Mouse (Mus musculus): ENCODE results near the gene Ghdc. TPM values are rescaled to one million over a fixed set of nuclear protein-coding genes. Genes with fewer than 3 reads are reported as not detected.

Gene Ghdc
- polyA plus RNA-seq, 1 experiment = 10.0 TPM

- H3K27me3 ChIP-seq (ENCODE audit: control insufficient read depth, insufficient read depth, low read length) = no peaks in the 10 kb centered on the region
- no peak for TF ChIP-seq CTCF (IDR thresholded peaks at IDR 0.05; ENCODE audit: extremely low read depth, insufficient read length, insufficient replicate concordance, low read depth, low read length)
- TF ChIP-seq POLR2A (IDR thresholded peaks at IDR 0.05; ENCODE audit: low read depth, low read length) = no peak
- no peaks in the 10 kb centered on the region for H3K36me3 ChIP-seq (ENCODE audit: control insufficient read depth, insufficient read depth, low read length)
- no peak overlapping the region for H3K27ac ChIP-seq (ENCODE audit: insufficient read depth, low read depth, low read length)
- H3K4me3 ChIP-seq (ENCODE audit: low read depth, low read length) = peak overlapping the region; percentile 65
- 54% methylated on average over 6 of the region's 6 CpGs for WGBS
- peaks cover 10% of the 10 kb centered on the region for H3K4me1 ChIP-seq (ENCODE audit: control insufficient read depth, insufficient read depth, insufficient read length, low read length)
These were observed 777 bp downstream of the Ghdc start for GRCm38 (mm10) chr11:100769980-100770379.

GRCm38 (mm10) chr11:100767871-100768270 is 2.9 kb downstream of the Ghdc start:
- Histone ChIP-seq H3K27me3 (ENCODE audit: control insufficient read depth, insufficient read depth, low read length) (no peaks in the 10 kb centered on the region), H3K4me1 (ENCODE audit: control insufficient read depth, insufficient read depth, insufficient read length, low read length) (peaks cover 10% of the 10 kb centered on the region), H3K36me3 (ENCODE audit: control insufficient read depth, insufficient read depth, low read length) (no peaks in the 10 kb centered on the region), H3K4me3 (ENCODE audit: low read depth, low read length) (no peak overlapping the region), H3K27ac (ENCODE audit: insufficient read depth, low read depth, low read length) (no peak overlapping the region)
- TF ChIP-seq CTCF (IDR thresholded peaks at IDR 0.05; ENCODE audit: extremely low read depth, insufficient read length, insufficient replicate concordance, low read depth, low read length) (no peak), POLR2A (IDR thresholded peaks at IDR 0.05; ENCODE audit: low read depth, low read length) (no peak)
- 91% methylated on average over 5 of the region's 5 CpGs for WGBS

GRCm38 (mm10) chr11:100766726-100767125 is 4.0 kb downstream of the Ghdc start:
- no peaks in the 10 kb centered on the region for H3K27me3 ChIP-seq (ENCODE audit: control insufficient read depth, insufficient read depth, low read length)

GRCm38 (mm10) chr11:100762831-100763230 is 7.9 kb downstream of the Ghdc start, which contains the start of gene Hcrt:
Hcrt (minus strand) TSS chr11:100762931.
- WGBS = 84% methylated on average over 7 of the region's 7 CpGs
- Histone ChIP-seq H3K4me1 (ENCODE audit: control insufficient read depth, insufficient read depth, insufficient read length, low read length) (peaks cover 13% of the 10 kb centered on the region), H3K27me3 (ENCODE audit: control insufficient read depth, insufficient read depth, low read length) (peaks cover 9% of the 10 kb centered on the region), H3K4me3 (ENCODE audit: low read depth, low read length) (peak within 1 kb of the TSS; percentile 64), H3K27ac (ENCODE audit: insufficient read depth, low read depth, low read length) (no peak within 1 kb of the TSS), H3K36me3 (ENCODE audit: control insufficient read depth, insufficient read depth, low read length) (no peaks in the 10 kb centered on the region)
- TF ChIP-seq CTCF (IDR thresholded peaks at IDR 0.05; ENCODE audit: extremely low read depth, insufficient read length, insufficient replicate concordance, low read depth, low read length) (no peak), POLR2A (IDR thresholded peaks at IDR 0.05; ENCODE audit: low read depth, low read length) (no peak)

More at GRCm38 (mm10) chr11:100766726-100767125, 4.0 kb downstream of the Ghdc start:
- peaks cover 13% of the 10 kb centered on the region for H3K4me1 ChIP-seq (ENCODE audit: control insufficient read depth, insufficient read depth, insufficient read length, low read length)
- H3K36me3 ChIP-seq (ENCODE audit: control insufficient read depth, insufficient read depth, low read length) = no peaks in the 10 kb centered on the region
- no peak overlapping the region for H3K27ac ChIP-seq (ENCODE audit: insufficient read depth, low read depth, low read length)
- no peak overlapping the region for H3K4me3 ChIP-seq (ENCODE audit: low read depth, low read length)
- no peak for TF ChIP-seq CTCF (IDR thresholded peaks at IDR 0.05; ENCODE audit: extremely low read depth, insufficient read length, insufficient replicate concordance, low read depth, low read length)
- TF ChIP-seq POLR2A (IDR thresholded peaks at IDR 0.05; ENCODE audit: low read depth, low read length) = no peak
- WGBS = 70% methylated on average over 9 of the region's 9 CpGs

GRCm38 (mm10) chr11:100761547-100762045 is 9.2 kb downstream of the Ghdc start:
- peaks cover 13% of the 10 kb centered on the region for H3K4me1 ChIP-seq (ENCODE audit: control insufficient read depth, insufficient read depth, insufficient read length, low read length)
- TF ChIP-seq CTCF (IDR thresholded peaks at IDR 0.05; ENCODE audit: extremely low read depth, insufficient read length, insufficient replicate concordance, low read depth, low read length) (peak; percentile 58), POLR2A (IDR thresholded peaks at IDR 0.05; ENCODE audit: low read depth, low read length) (no peak)
- WGBS = 1% methylated on average over 27 of the region's 27 CpGs

GRCm38 (mm10) chr11:100759611-100760233 is 11.0 kb downstream of the Ghdc start, which contains the start of gene Kcnh4:
Kcnh4 (minus strand) TSS chr11:100759942.
- Histone ChIP-seq H3K27ac (ENCODE audit: insufficient read depth, low read depth, low read length) (no peak within 1 kb of the TSS), H3K4me3 (ENCODE audit: low read depth, low read length) (peak within 1 kb of the TSS; percentile 29), H3K27me3 (ENCODE audit: control insufficient read depth, insufficient read depth, low read length) (peaks cover 9% of the 10 kb centered on the region), H3K4me1 (ENCODE audit: control insufficient read depth, insufficient read depth, insufficient read length, low read length) (peaks cover 13% of the 10 kb centered on the region), H3K36me3 (ENCODE audit: control insufficient read depth, insufficient read depth, low read length) (no peaks in the 10 kb centered on the region)
- WGBS = 1% methylated on average over 50 of the region's 51 CpGs
- no peak for TF ChIP-seq CTCF (IDR thresholded peaks at IDR 0.05; ENCODE audit: extremely low read depth, insufficient read length, insufficient replicate concordance, low read depth, low read length)
- TF ChIP-seq POLR2A (IDR thresholded peaks at IDR 0.05; ENCODE audit: low read depth, low read length) = no peak

More at GRCm38 (mm10) chr11:100761547-100762045, 9.2 kb downstream of the Ghdc start:
- H3K27ac ChIP-seq (ENCODE audit: insufficient read depth, low read depth, low read length) = no peak overlapping the region
- no peaks in the 10 kb centered on the region for H3K36me3 ChIP-seq (ENCODE audit: control insufficient read depth, insufficient read depth, low read length)
- peaks cover 9% of the 10 kb centered on the region for H3K27me3 ChIP-seq (ENCODE audit: control insufficient read depth, insufficient read depth, low read length)
- peak overlapping the region; percentile 64 for H3K4me3 ChIP-seq (ENCODE audit: low read depth, low read length)

Data from small intestine, adult 2 months (tissue).